Mouse (Mus musculus): Measurements from ENCODE around the gene Atp5mpl.

- TF ChIP-seq POLR2A (IDR thresholded peaks at IDR 0.05; ENCODE audit: insufficient read depth, low read depth, low read length) (no peak), CTCF (IDR thresholded peaks at IDR 0.05; ENCODE audit: insufficient read depth, low read depth, low read length) (no peak)
These were observed 3.3 kb upstream of the Atp5mpl start for GRCm38 (mm10) chr12:111970085-111970484.
